Mouse (Mus musculus): Measurements from ENCODE around the gene Ddb1. TPM values are rescaled to one million over a fixed set of nuclear protein-coding genes. Genes with fewer than 3 reads are reported as not detected.

The Ddb1 gene
- total RNA-seq, 2 experiments from 2014 or later: 200 to 203 TPM

DNA sequence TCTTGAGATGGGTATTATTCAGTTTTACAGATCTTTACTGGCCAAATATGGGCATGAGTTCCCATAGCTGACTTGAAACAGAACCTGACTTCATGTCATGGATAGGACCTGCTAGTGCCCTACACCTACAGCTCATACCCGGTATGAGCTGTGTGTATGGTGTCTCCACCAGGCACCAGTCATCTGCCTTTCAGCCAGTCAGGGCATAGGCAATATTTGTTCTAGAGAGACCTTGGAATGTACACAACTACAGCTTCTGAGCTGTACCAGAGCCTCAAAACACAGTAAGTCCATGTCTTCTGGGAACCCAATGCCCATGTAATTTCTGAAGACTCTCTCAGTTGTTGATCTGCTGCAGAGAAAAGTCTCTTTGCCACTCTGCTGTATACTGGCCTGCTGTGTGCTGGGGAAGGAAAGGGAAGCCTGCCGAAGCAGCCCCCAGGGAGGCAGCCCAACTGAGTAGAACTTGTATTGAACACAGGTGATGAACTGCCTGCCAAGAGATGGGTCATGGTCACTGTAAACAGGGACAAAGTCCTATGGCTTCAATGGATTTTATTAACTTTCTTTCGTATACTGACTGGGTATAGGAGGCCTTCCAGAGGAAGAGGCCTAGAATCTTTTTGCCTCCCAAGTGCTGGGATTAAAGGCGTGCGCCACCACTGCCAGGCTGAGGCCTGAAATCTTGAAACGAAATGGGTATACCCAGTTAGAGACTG is 13.3 kb upstream of the Ddb1 start:
- DNase-seq: no peak

DNA sequence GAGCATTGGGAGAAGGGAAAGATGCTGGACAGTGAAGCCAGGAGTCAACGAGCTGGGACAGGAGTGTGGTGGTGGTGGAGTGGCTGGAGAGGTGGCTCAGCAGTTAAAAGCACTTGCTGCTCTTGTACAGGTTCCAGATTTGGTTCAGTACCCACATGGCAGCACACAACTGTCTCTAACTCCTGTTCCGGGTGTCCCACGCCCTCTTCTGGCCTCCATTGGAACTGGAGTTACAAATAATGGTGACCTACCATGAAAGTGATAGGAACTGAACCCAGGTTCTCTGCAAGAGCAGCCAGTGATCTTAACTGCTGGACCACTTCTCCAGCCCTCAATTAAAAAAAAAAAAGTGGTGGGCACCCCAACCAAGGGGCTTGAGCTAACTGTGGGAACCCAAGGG is 6.9 kb upstream of the Ddb1 start:
- no peak for DNase-seq

DNA sequence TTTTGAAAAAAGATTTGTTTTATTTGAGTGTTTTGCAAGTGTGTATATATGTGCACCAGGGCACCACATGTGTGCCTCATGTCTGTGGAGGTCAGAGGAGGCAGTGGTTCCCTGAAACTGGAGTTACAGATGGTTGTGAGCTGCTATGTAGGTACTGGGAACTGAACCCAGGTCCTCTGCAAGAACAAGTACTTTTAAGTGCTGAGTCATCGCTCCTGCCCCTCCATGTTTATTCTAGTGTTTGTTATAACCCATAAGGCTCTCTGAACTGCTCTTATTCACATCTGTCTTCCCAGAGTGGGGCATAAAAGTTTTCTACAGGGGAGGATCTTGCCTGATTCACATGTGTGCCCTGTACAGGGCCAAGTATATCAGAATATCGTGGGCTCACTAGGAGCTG is 5.5 kb upstream of the Ddb1 start:
- no peak for DNase-seq

DNA sequence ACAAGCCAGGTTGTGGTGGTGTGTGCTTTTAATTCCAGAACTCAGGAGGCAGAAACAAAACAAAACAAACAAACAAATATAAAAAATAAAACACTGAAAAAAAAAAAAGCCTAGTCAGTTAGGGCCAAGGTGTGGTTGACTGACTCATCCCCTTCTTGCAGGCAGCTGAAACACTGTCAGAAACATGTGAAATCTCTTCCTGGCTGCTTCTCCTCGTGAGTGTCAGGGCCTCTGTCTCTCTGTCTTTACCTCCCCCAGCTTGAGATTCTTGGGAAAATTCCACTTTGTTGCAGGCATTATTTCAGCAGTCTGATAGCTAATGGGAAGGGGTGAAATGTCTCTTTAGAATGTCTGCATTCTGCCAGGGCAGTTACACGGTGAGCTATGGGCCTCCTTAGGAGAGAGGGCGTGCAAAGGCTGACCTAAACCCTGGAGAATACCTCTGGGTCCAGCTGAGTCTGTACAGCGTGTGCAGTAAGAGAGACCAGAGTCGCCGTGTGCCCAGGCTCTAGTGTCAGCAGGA is 2.8 kb upstream of the Ddb1 start:
- DNase-seq: no peak

DNA sequence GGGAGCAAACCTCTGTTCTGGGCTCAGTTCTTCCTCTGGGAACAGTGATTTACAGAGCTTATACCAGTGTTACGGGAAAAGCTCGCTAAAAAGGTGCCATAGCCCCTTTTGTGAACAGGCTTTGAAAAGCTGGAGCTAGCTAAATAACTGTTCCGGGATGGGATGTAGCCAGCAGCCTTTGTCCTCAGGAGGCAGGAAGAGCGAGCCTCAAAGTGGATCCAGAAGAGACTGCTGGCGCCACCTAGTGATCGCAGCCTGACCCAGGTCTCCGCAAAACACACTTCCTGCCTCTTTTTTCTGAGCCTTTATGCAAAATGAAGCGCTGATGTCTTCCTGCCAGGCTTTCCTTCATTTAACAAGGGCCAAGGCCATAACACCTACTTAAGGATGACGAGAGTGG is 2.3 kb upstream of the Ddb1 start:
- DNase-seq: peak; percentile 82 to 85

DNA sequence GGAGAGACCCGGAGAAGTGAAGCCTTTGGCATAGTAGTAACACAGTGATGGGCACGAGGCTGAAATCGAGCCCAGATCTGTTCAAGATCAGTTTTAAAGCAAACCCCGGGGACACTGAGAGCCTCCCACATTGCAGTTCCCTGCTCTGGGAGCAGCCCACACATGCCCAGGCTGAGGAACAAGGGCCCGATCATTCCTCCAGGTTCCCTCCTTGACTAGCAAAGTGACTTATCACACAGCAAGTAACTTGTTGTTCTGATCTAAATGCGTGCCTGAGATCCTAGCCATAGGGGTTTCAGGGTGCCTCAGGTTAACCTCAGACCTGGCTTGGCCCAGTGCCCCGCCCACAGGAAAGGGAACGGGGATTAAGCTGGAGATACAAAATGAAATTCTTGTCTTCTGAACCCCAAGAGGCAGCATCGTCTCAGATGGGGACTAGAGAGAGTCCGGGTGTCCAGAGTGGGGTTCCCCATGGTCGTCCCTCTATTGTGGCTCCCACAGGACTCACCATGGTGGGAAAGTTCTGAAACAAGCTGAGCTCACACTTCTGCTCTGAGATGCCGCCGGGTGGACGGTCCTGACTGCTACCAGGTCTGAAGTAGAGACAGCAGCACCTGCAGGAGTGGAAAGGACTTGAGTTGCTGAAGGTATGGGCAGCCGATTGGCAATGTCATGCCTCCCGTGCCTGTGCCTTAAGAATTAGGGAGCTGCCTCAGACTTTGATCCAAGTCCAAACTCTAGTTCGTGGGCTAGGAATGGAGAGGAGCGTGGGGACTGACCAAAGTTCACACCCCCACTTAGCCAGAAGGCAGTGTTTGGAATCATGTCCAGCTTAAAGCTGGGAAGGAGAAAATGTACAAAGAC is 1.2 kb upstream of the Ddb1 start:
- no peak for DNase-seq

DNA sequence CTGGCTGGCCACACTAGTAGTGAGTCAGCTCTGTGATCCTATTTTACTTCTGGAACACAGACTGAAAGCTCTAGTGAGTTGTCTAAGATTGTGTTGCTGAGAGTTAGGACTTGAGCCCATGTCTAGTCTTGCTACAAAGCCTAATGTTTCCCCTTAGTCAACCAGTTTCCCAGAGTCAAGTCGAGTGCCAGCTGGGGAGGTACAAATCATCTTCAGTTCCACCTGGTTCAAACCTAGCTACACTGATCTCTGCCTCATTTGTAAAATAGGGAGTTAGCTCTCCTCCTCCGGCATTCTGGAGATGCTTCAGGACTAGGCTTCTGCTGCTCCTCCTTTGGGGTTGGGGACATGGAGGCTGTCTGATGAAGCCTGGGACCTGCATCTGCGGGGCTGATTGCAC is 593 bp upstream of the Ddb1 start:
- no peak for DNase-seq

DNA sequence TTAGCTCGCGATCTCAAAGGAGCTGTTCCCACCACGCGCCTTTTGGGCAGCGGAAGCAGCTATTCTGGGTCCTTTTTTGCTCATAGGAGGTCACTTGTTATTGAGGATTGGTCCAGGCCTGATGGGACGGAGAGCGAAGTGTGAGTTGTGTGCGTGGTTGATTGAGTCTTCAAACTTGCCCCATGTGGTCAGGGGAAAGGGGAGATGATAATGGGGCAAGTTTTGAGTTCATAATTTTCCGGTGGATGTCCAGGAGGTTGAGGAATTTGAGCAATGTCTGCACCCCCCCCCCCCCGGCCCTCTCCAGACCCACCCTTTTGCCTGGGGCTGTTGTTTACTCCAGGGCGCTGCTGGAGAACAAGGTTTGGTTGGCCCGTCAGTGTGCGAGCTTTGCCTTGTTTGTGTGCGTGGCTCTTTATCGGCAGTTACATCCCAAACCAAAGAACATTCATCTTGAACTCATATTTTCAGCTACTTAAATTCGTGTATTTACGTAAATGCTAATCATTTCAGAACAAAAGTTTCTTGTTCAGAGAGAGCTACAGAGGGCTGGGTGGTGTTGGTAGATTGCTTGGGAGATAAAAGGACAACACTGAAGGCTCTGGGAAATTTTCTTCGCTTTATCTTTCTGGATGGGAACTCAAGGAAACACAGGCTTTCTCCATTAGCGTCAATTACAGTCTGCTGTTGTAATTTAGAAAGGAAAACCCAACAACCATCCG is 935 bp downstream of the Ddb1 start:
- no peak for DNase-seq

DNA sequence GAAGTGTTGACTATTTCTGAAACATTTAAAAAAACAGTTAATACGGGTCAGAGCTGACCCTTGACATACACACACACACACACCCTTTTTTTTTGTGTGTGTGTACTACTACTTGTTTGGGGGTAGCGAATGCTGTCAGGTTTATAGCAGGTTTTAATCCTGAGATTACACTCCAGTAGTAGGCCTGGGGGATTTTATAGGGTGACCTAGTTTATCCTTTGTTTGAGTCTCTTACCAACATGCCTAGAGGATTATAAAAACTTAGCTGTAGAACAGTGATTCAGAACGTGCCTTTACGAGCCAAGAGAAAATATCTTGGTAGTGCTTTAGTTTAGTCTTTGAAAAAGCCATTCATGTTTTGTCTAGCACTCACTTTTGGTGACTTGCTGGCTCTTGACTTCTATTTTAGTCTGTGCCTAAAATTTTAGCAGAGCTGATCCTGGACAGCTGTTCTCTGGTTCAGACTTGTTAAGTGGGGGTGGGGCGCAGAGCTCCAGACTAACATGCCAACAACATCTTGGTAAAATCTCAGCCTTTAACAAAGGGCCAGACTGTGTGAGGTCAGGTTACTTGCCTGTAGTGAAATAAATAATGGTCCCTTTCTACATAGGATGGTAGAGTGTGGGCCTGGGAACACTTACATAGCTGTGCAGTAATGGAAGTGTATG is 3.6 kb downstream of the Ddb1 start:
- no peak for DNase-seq

DNA sequence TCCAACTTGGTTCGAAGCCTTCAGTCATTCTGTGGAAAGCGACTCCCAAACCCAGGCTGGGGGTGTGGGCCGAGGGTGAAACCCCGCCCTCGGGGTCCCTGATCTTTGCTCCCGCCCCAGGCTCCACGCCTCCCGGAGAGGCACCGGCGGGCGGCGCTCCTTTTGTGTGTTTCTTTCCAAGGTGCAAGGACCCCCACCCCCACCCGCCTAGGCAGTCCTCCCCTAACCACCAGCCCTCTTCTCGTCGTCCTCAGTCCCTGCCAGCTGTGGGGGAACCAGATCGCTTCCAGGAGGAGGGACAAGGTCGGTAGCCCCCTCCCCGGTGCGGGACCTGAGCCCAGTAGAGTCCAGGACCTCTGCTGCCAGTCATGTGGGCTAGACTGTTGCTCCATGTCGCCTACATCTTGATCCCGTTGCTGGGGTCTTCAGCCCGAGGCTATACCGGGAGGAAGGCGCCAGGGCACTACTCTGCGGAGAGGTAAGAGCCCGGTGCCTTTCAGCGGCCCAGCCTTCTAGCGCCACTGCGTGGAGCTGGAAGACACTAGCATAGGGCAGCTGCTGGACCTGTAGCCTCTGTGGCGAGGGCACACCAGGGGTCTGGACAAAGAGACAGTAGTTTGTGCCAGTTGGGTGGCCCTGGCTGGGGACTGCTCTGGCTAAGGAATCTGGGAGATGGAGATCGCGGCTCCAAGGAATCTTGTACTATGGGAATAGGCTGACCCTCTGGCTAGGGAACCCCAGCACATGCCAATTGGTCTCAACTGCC is 29.2 kb downstream of the Ddb1 start, which contains the start of gene Vwce:
Vwce (plus strand) TSS at position 108 of the 766 bp plus-strand sequence.
- peak; percentile 28 to 39 for DNase-seq

DNA sequence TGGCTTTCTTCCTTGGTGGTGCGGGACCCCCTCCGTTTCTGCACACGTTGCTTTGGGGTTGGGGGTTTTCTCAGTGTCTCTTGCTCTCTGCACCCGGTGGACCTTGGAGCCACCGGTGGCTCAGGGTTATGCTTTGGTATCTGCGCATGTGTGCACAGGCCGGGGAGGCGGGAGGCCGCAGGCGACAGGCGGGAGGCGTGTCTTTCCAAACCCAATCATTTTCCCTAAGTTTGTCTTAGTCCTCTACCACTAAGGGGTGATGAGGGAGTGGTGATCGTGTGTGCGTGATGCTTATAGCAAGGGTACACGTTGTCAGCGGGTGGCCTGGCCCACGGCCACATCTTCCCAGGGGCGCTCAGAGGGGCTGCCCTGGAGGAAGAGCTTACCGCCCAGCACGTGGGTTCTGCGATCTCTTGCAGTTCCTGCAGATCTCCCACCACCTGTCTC is 29.8 kb downstream of the Ddb1 start:
- peak; percentile 62 to 64 for DNase-seq

DNA sequence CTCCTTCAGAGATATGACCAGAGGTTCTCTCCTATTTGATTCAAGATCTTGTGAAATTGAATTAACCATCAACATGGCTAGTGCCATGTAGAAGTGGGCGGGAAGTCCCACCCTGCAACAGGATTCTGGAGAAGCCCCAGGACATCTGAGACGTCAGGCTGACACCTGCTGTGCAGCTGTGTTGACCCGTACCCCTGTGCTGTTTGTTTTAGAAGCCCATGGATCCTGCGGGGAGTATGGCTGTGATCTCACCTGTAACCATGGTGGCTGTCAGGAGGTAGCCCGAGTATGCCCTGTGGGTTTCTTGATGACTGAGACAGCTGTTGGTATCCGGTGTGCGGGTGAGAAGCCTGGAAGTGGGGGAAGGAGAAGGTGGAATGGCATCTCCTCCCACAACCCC is 32.7 kb downstream of the Ddb1 start:
- DNase-seq: no peak

DNA sequence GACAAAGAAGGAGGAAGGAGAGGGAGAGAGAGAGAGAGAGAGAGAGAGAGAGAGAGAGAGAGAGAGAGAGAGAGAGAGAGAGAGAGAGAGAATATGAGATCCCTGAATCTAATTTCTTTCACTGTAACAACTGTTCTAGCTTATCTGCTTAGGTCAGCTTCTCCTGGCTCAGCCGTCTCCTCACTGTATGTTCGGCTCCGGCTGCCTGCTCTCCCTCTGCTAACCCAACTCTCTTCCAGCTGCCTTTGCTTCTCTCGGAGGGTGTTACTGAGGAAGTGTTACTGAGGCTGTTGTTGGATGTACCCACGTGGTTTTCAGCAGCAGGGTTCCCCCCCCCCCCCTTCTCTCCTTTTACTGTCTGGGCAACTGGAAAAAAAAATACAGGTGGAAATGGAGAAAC is 35.0 kb downstream of the Ddb1 start:
- no peak for DNase-seq

DNA sequence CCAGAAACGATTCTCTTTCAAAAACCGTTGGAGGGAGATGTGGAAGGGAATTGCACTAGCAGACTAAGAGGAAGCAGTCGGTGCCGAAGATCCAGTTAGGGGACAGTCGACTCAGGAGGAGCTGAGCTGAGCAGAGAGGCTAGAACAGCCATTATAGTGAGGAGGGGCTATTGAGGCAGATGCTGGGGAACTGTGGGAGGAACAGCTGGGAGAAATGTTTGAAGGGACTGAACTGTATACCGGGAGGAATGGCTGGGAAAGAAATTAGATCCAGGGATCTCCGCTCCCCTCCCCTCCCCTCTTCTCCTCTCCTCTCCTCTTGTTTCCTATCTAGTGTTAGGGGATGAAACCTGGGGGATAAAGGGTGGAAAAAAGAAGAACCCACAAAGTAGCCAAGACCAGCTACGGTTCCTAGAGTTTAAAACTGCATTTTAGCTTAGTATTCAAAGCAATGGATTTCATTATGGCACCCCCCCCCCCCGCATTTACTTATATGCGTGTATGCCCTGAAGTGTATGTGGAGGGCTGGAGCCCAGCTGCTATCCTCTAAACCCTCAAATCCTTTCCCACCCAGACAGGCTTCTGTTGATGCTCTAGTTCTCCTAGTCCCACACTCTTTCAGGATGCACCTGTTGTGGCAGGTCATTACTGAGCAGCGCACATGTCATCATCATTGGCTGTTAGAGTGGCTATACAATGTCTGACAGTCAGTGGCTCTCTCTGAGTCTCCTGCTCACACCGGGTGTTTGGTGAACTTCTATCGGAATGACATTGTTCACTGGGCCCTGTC is 35.7 kb downstream of the Ddb1 start:
- no peak for DNase-seq

DNA sequence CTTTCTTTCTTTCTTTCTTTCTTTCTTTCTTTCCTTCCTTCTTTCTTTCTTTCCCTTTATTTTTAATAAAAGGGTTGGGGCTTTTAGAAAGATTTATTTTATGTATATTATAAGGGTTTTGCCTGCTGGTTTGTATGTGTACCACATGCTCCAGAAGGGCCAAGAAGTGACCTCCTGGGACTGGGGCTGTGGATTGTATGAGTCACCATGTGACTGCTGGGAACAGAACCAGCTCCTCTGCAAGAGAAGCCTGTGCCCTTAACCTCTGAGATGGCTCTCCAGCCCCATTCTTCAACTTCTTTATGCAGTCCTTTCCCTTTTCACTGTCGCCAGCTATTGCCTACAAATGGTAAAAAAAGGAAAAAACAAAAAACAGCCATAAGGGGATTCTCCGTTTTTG is 40.5 kb downstream of the Ddb1 start:
- no peak for DNase-seq

DNA sequence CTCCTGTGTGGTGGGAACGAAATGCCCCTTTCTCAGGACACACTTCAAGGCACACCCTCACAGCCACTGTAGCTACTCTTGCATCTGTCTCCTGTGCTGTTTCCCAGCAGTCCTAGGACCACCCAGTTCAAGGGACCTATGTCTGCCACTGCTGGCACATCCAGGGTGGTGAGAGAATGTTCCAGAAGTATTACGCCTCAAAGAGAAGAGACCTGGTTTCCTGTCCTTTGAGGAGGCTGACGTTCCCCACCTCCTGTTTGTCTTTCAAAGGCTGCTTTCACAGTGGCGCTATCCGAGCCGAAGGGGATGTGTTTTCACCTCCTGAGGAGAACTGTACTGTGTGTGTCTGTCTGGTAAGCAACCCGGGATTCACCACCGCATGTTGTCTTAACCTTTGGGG is 43.0 kb downstream of the Ddb1 start:
- no peak for DNase-seq

DNA sequence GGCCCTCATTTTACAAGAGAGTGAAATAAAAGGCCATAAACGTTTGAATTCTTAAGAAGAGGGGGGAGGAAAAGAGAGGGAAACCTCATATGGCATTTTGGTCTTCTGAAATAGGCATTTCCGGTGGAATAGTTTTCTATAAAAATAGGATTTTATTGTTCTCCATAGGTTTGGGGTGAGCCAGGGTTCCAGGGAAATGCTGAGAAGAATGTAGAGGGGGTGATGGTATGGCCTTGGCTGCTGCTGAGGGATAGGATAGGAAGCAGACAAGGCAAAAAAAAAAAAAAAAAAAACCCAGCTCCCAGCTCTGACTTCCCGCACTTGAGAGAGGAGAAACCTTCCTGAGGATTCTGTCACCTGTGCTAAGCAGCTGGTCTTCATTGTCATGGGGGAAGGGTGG is 50.9 kb downstream of the Ddb1 start:
- DNase-seq: no peak

DNA sequence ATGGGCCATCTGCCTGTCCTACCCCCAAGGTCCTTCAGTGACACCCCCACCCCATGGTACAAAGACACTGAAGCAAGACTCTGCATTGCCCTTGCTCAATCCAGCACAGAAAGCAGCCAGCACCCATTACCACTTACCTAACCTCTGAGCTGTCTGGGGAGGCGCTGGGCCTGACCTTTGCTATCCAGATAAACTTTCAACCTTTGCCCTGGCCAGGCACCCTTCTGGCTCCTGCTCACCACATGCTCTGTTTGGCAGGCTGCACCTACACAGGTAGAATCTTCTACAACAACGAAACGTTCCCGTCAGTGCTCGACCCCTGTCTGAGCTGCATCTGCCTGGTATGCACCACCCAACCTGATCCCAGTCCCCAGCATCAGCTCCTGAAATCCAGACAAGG is 52.6 kb downstream of the Ddb1 start:
- DNase-seq: no peak

DNA sequence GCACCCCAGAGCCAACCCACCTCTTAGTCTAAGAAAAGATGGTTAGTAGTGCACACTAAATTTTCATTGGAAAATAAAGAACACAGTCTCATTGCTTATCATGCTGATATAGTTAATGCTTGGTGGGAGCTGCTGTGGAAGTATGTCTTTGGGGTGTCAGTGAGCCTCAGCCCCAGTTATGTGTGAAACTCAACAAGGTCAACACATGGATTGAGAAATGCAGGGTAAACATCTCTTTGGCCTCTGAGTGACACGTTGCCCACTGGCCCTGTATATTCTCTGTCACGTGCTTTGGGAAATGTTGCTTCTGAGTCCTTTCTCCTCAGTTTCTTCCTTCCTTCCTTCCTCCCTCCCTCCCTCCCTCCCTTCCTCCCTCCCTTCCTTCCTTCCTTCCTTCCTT is 53.3 kb downstream of the Ddb1 start:
- DNase-seq: no peak

DNA sequence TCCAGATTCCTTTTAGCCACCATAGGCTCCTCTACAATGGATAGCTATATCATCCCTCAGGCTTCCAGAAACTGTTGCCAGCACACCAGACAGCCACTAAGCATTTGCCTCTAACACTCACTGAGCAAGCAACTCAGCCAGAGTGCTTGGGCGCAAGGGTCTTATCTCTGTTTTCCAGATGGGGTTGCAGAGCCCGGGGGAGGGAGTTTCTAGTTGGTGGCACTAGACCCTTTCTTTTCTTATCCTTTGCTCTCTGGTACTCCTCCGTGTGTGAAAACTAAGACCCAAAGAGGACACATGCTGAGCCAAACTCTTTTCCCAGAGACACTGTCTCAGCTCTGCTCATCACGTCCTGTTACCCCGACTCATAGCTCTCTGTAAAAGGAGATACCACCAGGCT is 56.2 kb downstream of the Ddb1 start:
- DNase-seq: no peak

DNA sequence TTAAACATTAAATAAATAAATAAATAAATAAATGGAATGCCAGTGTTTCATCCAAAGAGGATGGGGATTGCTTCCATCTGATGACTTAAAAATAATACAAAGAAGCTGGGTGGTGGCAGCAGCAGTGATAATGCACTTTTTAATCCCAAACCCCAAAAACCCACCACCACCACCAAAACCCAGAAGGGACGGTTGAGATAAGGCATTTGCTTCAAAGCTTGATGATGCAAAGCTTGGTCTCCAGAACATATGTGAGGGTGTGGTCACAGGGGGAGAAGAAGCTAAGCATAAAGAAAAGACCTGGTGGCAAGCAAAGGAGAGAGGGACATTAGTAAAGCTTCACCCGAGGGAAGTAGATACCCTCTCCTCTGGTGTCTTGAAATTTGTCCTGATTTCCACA is 56.8 kb downstream of the Ddb1 start:
- no peak for DNase-seq

Data from layer of hippocampus, postnatal 36 days (tissue).